Mouse (Mus musculus): ENCODE measurements at regions not wholly inside any gene's neighbourhood (a gene's known extent, or its start where the extent isn't known, plus 50 kb on each side); places are given as distances from the start of the nearest gene placed in this dataset.

GRCm38 (mm10) chr6:135524886-135525285 is 162.5 kb downstream of the Emp1 start:
- no peak for DNase-seq (ENCODE audit: low spot score in 2 of 2)

- no peak for DNase-seq (ENCODE audit: low spot score in 2 of 2)
These were observed 163.5 kb downstream of the Emp1 start for GRCm38 (mm10) chr6:135525841-135526327.

DNA sequence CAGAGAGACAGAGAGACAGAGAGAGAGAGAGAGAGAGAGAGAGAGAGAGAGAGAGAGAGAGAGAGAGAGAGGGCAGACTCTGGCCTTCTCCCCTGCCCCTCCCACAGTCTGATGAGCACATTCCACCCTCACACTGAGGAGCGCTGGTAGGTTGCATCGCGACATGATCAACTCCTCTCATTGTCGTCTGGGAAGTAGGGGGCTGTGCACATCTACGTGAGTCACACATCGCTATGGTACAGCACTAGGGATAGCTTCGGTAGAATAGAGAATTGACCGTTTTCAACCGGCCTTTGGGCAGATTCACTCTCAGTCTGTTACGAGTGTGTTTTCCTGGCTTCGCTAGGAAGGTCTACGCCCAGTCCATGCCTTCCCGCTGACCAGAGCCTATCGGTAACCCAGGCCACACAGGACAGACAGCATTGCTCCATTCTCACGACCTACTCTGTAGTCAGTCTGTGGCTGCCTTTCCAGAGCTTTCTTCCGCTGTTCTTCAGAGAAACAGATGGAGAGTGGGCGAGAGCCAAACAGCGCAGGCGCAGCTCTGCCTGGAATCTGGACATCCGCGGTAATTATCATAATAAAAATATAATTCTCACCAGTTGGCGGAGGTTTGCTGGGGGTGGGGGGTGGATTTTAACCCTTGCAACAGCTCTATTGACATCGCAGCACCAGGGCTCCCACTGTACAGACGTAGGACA is 164.3 kb downstream of the Emp1 start:
- DNase-seq (ENCODE audit: low spot score in 2 of 2) = no peak

- DNase-seq (ENCODE audit: low spot score in 2 of 2) = no peak
These were observed 165.5 kb downstream of the Emp1 start for GRCm38 (mm10) chr6:135527879-135528278.

- DNase-seq (ENCODE audit: low spot score in 2 of 2) = no peak
These were observed 177.7 kb downstream of the Emp1 start for GRCm38 (mm10) chr6:135539791-135540646.

DNA sequence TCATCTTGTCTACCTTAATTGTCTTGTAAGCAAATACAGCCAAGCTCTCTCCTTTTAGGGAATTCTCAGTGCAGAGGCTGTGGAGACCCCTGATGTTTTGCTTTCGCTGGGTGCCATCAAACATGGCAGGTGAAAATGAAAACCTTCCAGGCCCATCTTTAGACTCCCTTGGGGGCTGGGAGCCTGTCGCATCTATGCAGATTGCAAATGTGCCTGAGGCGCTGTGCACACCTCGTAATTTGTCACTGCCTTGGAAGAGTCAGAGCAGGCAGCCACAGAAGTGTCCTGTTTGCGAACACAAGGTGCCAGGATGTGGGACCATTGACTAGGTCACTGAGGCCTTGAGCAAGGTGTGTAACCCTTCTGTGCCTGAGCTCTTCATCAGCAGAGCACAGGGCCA is 179.2 kb downstream of the Emp1 start:
- DNase-seq (ENCODE audit: low spot score in 2 of 2) = no peak

DNA sequence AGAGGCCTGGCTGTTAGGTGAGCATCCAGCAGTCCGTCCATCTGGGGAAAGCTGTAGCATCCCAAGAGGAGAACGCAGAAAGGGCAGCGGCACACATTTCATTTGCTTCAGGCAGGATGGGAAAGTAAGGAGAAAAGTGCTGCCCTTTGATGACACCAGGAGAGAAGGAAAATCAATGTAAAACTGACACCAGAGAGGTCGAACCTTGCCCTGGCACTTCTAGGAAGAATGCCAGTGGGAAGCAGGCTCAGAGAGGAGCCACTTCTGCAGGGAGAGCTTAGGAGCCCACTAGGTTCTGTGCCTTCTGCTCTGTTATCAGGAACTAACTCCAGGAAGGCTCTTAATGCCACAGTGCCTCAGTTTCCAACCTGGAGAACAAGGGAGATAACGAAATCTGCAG is 180.0 kb downstream of the Emp1 start:
- no peak for DNase-seq (ENCODE audit: low spot score in 2 of 2)

DNA sequence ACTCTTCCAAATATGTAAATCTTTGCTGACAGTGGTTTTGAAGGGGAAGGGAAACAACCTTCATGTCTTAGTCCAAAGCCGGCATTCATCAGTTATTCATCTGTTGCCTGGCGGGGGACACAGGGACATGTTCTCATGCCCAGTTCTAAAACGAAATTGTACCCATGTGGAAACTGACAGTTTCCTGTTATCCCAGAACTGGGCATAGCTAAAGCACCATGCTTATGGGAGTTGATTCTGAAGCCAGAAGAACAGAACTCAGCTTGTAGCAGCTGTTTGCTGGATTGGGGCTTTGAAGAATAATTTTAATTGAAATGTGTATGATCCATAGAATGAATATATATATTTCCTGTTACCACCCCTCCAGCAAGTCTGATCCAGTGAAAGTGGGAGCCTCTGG is 181.0 kb downstream of the Emp1 start:
- no peak for DNase-seq (ENCODE audit: low spot score in 2 of 2)

DNA sequence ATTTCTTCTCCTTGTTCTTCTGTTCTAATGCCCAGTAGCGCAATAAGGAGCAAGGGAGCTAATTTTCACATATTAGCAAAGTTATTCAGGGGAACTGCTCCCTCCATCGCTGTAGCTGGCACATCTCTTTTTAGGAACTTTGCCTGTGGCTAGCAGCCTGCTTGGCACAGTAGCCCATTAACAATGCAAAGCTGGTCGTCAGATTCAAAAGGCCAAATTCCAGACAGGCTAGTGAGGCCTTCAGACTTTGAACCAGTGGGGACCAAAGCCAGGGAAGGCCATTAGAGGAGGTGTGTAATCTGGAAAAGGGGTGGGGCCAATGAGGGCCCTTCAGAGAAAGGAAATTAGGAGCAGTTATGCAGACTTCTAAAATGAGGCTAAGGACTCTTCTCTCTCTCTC is 181.5 kb downstream of the Emp1 start:
- no peak for DNase-seq (ENCODE audit: low spot score in 2 of 2)

GRCm38 (mm10) chr6:135550368-135550950 is 188.1 kb downstream of the Emp1 start:
- DNase-seq (ENCODE audit: low spot score in 2 of 2) = no peak

GRCm38 (mm10) chr6:135552396-135552795 is 190.1 kb downstream of the Emp1 start:
- DNase-seq (ENCODE audit: low spot score in 2 of 2) = no peak

- peak; percentile 79 to 89 for DNase-seq (ENCODE audit: low spot score in 2 of 2)
These were observed 197.2 kb downstream of the Emp1 start for GRCm38 (mm10) chr6:135559501-135559907.

GRCm38 (mm10) chr6:135562267-135562666 is 199.9 kb downstream of the Emp1 start:
- no peak for DNase-seq (ENCODE audit: low spot score in 2 of 2)

DNA sequence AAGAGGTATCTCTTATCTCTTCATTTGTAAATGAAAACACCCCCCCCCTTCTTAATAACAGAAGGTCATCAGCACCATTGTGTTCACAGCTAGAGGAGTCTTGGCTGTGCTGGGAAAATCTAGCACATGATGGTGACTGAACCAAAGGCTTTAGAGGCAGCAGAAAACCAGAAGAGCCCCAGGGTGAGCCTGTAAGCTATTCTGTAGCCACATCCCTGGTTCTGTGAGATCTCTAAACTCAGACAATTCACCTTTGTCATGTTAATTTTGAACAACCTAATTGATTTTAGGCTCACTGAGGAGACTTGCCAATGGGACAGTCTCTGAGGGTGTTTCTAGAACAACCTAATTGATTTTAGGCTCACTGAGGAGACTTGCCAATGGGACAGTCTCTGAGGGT is 201.4 kb downstream of the Emp1 start:
- DNase-seq (ENCODE audit: low spot score in 2 of 2) = no peak

DNA sequence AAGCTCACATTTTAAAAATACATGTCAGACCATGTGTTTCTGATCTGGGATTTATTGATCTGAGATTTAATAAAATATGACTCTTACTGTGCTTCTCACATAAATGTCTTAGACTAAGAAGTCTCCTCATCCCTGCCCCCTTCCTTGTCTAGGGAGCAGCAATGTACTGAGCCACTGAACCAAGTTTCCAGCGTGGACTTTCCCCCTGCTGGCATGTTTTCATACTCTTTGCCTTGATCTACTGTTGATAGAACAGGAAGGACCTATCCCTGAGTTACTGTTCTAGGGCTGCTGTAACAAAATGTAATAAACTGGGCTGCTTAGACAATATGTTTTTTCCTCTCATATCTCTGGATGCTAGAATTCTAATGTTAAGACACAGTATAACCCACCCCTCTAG is 206.7 kb downstream of the Emp1 start:
- DNase-seq (ENCODE audit: low spot score in 2 of 2) = no peak

DNA sequence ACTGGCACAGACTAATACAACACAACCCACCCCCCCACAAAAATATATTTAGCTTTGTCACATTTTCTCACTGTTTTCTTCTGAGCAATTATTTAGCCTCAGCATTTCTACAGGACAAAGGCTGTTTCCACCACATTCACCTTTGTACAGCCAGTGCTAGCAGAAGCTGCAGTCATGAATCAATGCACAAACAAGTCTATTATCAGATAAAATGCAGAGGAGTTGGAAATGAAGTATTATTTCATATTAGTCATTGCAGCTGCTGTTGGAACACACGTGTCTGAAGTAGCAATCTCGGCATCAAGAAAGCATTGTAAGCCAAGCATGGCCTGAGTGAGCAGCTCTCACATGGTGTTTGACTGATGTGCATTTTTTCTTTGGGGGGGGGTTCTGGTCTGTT is 212.9 kb downstream of the Emp1 start:
- DNase-seq (ENCODE audit: low spot score in 2 of 2) = no peak

DNA sequence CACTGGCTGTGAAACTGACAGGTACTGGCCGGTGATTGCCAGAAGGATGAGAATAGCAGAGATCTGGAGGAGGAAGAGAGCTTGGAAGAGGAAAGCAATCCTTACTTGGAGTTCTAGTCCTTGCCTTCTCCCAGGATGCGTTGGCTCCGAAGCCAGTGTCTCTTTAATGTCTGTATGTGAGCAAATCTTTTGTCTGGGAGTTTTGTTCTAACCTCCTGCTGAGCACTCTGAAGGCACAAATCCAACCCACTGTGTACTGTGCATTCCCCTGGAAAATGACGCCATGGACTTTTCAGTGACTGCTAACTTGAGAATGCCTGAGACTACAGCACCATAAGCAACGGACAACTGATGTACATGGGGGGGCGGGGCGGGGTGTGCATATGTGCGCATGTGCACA is 216.4 kb downstream of the Emp1 start:
- no peak for DNase-seq (ENCODE audit: low spot score in 2 of 2)

DNA sequence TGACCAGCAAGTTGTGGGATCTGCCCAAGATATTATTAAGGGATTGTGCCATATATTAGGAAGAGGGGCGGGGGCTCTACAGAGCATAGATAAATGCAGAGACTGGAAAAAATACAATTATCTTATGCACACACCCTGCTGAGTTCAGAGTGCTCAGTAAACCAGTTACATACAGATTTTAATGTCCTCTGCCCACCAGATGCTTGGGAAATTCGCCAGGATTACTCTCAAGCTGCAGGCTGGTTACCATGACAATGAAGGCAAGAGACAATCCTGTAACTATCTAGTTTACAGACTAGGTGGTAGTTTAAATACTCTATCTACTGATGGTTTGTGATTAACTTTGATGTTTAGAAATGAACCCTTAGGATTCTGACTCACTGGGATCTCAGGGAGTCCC is 220.2 kb downstream of the Emp1 start:
- no peak for DNase-seq (ENCODE audit: low spot score in 2 of 2)

- DNase-seq (ENCODE audit: low spot score in 2 of 2) = no peak
These were observed 222.4 kb downstream of the Emp1 start for GRCm38 (mm10) chr6:135584782-135585181.

DNA sequence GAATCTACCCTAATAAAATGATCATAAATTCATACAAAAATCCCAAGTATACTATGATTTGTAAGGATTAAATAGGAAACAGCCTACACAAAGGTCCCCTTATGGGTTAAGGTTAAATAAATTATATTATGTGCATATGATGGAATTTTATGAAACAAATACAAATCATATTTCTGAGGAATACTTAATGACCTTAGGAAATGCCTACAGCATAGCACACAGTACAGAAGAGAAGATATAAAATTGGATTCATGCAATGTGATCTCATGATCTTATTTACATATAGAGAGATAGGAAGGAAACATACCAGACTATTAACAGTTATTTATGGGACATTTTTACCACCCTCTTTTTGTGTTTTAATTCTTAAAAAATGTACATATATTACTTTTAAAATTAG is 227.7 kb downstream of the Emp1 start:
- DNase-seq (ENCODE audit: low spot score in 2 of 2) = no peak

GRCm38 (mm10) chr6:135591085-135591484 is 228.7 kb downstream of the Emp1 start:
- no peak for DNase-seq (ENCODE audit: low spot score in 2 of 2)

DNA sequence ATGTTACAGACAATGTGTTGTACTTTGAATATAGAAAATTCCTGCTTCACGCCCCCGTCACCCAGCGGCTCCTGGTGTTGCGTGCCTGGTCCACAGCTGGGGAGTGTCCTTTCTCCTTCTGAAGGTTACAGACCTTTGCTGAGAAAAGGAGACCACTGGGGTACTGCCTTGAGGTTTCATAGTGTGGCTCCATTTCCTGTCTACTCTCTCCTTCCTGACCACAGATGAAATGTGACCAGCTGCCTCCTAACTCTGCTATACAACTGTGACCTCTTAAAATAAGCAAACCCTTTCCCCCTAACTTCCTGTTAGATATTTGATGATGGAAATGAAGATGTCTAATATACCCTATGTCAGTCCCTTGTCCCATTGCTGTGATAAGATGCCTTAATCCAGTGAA is 234.0 kb downstream of the Emp1 start:
- no peak for DNase-seq (ENCODE audit: low spot score in 2 of 2)
